In genomic region chr9:35488496-35488895, GRCm38 (mm10) we compare ENCODE assay signal across 30 mouse cellular contexts. TPM values are rescaled to one million over a fixed set of nuclear protein-coding genes. Genes with fewer than 3 reads are reported as not detected.
DNase-seq lines count a peak whose midpoint lies in the region; ATAC-seq lines count a peak whose summit lies in the region.
"Had no signal": no experiment of that assay in that cellular context is flagged by ENCODE, and none has a peak within 500 bp of the region (broad histone marks: within the 10 kb centered on the region; RNA-seq: fewer than 3 reads in every experiment).

No protein-coding gene starts in this region.

- ATAC-seq in frontal cortex, adult (ENCODE audit: low TSS enrichment): peak; percentile 99
- ATAC-seq in forebrain, embryonic 13.5 days: no peak
- ATAC-seq: inflammation-experienced regulatory T-cells, adult 6 months; liver, embryonic 12.5 days had no signal

- no peaks in the 10 kb centered on the region for H3K9me3 ChIP-seq in forebrain, embryonic 13.5 days (replicated peaks)
- H3K9me3 ChIP-seq: forebrain, embryonic 12.5 days; heart, embryonic 15.5 days; limb, embryonic 12.5 days; liver, embryonic 12.5 days; midbrain, embryonic 12.5 days; stomach, embryonic 15.5 days had no signal

- no peaks in the 10 kb centered on the region for H3K27me3 ChIP-seq in forebrain, embryonic 13.5 days
- H3K27me3 ChIP-seq: forebrain, embryonic 12.5 days; heart, embryonic 15.5 days; limb, embryonic 12.5 days; liver, embryonic 12.5 days; midbrain, embryonic 12.5 days; stomach, embryonic 15.5 days had no signal

- no peak overlapping the region for H3K4me3 ChIP-seq in forebrain, embryonic 13.5 days
- H3K4me3 ChIP-seq: forebrain, embryonic 12.5 days; heart, embryonic 15.5 days; limb, embryonic 12.5 days; liver, embryonic 12.5 days; midbrain, embryonic 12.5 days; stomach, embryonic 15.5 days had no signal

- H3K4me1 ChIP-seq in forebrain, embryonic 13.5 days: 0 out of 2 replicates have a peak, but pooled peaks cover 6% of the 10 kb centered on the region
- H3K4me1 ChIP-seq: forebrain, embryonic 12.5 days; heart, embryonic 15.5 days; liver, embryonic 12.5 days; stomach, embryonic 15.5 days had no signal

- H3K4me2 ChIP-seq in forebrain, embryonic 13.5 days: no peak overlapping the region
- H3K4me2 ChIP-seq: forebrain, embryonic 12.5 days; heart, embryonic 15.5 days; hindbrain, embryonic 14.5 days; limb, embryonic 12.5 days; liver, embryonic 12.5 days; midbrain, embryonic 12.5 days; stomach, embryonic 15.5 days had no signal

- no peak for DNase-seq in frontal cortex, postnatal 10 days (ENCODE audit: low spot score in 2 of 2)
- DNase-seq in kidney, postnatal 4 days: peak; percentile 29 to 44
- DNase-seq in kidney, adult 18-20 months: no peak
- peak; percentile 38 for DNase-seq in right cerebral cortex, adult 18-20 months
- no peak for DNase-seq in right cerebral cortex, postnatal 10 days (ENCODE audit: low spot score in 2 of 2)
- DNase-seq in layer of hippocampus, postnatal 36 days: peak; percentile 23 to 28
- DNase-seq: adrenal gland, postnatal 25 days; cerebellum, adult 9-10 months; gastrocnemius, postnatal 36 days; heart, postnatal 4 days; kidney, adult 2 months; kidney, postnatal 36 days; lung, adult 18-20 months; lung, postnatal 14 days; thymus, adult 2 months; thymus, postnatal 4 days had no signal

- 89% methylated on average over 4 of the region's 4 CpGs for WGBS in forebrain, embryonic 13.5 days

- H3K9ac ChIP-seq in forebrain, embryonic 13.5 days: no peak overlapping the region
- H3K9ac ChIP-seq: forebrain, embryonic 12.5 days; heart, embryonic 15.5 days; hindbrain, embryonic 14.5 days; limb, embryonic 12.5 days; liver, embryonic 12.5 days; midbrain, embryonic 12.5 days; stomach, embryonic 15.5 days had no signal

- no peak overlapping the region for H3K27ac ChIP-seq in forebrain, embryonic 13.5 days
- H3K27ac ChIP-seq: forebrain, embryonic 12.5 days; heart, embryonic 15.5 days; hindbrain, embryonic 14.5 days; limb, embryonic 12.5 days; liver, embryonic 12.5 days; midbrain, embryonic 12.5 days; stomach, embryonic 15.5 days had no signal

- H3K36me3 ChIP-seq in forebrain, embryonic 13.5 days (ENCODE audit: poor library complexity, severe bottlenecking): peaks cover 75% of the 10 kb centered on the region
- H3K36me3 ChIP-seq: liver, embryonic 12.5 days; stomach, embryonic 15.5 days had no signal

RNA-seq across cellular contexts. Expression of gene Gm1113, which starts 29.6 kb away (rescaled TPM):
- total RNA-seq in layer of hippocampus, postnatal 36 days (2021): not detected
- polyA plus RNA-seq in forebrain, embryonic 13.5 days (2015; fragmentation: Nextera tagmentation; extraction: Ambion mirVana): not detected in 2 replicates
- total RNA-seq: adrenal gland, postnatal 25 days; gastrocnemius, adult 18-20 months; gastrocnemius, postnatal 36 days; heart, postnatal 4 days; left cerebral cortex, adult 8-10 months; megakaryocyte progenitor cell, adult 5-6 weeks; neutrophil, adult 5-6 weeks had no signal
- polyA plus RNA-seq: forebrain, embryonic 12.5 days; heart, embryonic 15.5 days; hindbrain, embryonic 14.5 days; inflammation-experienced regulatory T-cells, adult 6 months; kidney, adult 2 months; limb, embryonic 12.5 days; liver, embryonic 12.5 days; midbrain, embryonic 12.5 days; stomach, embryonic 15.5 days; thymus, adult 2 months had no signal

Comparison
In these comparisons a context has a peak if more than half of its experiments do, and no peak if none do; other contexts are left out.
1. DNase-seq: peak in kidney, postnatal 4 days (2 of 2), right cerebral cortex, adult 18-20 months (single experiment) and layer of hippocampus, postnatal 36 days (2 of 2); none in frontal cortex, postnatal 10 days (0 of 2), kidney, adult 18-20 months (single experiment) and right cerebral cortex, postnatal 10 days (0 of 2).